Mouse (Mus musculus): ENCODE results near the gene Elmod1. TPM values are rescaled to one million over a fixed set of nuclear protein-coding genes. Genes with fewer than 3 reads are reported as not detected.
A peak's percentile ranks its signal among the peaks of the same experiment; 100 is the strongest.
"Not testable (repeated sequence)": the region's sequence is repeated elsewhere in the genome, so short reads cannot be mapped to it uniquely, and the experiment has no call there.

The Elmod1 gene
- total and polyA plus RNA-seq, 3 experiments, result not detected

- in situ Hi-C loops (cut with MboI; ENCODE audit: low pct_ligation_motif_present, low pct_unique_long_range_greater_than_20kb, low sequenced_read_pairs), result loop anchor here (10.0 kb wide), 1 partner anchor 340 kb away; no protein-coding TSS in a partner anchor
- Histone ChIP-seq H3K79me2 (replicated peaks; ENCODE audit: control insufficient read depth, extremely low read depth, insufficient read depth, poor library complexity, severe bottlenecking) (no peaks in the 10 kb centered on the region), H3K4me2 (ENCODE audit: insufficient read depth, low read depth, poor library complexity, severe bottlenecking) (no peak overlapping the region), H3K36me3 (replicated peaks in 1 of 2; ENCODE audit: control insufficient read depth in 1 of 2, insufficient read depth in 1 of 2, low read length in 1 of 2) (no peaks in the 10 kb centered on the region), H3K9ac (ENCODE audit: insufficient read depth, low read depth) (no peak overlapping the region), H3K4me1 (ENCODE audit: control insufficient read depth in 1 of 2, insufficient read depth in 2 of 2) (no peaks in the 10 kb centered on the region), H3K27ac (ENCODE audit: insufficient read depth, low read depth) (no peak overlapping the region), H3K9me3 (replicated peaks; ENCODE audit: low read length) (no peaks in the 10 kb centered on the region), H3K27me3 (replicated peaks) (no peaks in the 10 kb centered on the region), H3K4me3 (replicated peaks in 1 of 3; ENCODE audit: low read depth in 2 of 3, low read length in 2 of 3, poor library complexity in 1 of 3) (no peak overlapping the region)
- dilution Hi-C loops (cut with MboI; ENCODE audit: extremely low pct_ligation_motif_present, extremely low pct_unique_long_range_greater_than_20kb, low sequenced_read_pairs), result no loop called here
- no peak for TF ChIP-seq TCF12 (IDR thresholded peaks at IDR 0.05; ENCODE audit: low read depth, low read length)
- no peak for TF ChIP-seq TBP (conservative IDR thresholded peaks at IDR 0.05; ENCODE audit: low read depth, low read length)
- TF ChIP-seq GABPA (IDR thresholded peaks at IDR 0.05; ENCODE audit: insufficient replicate concordance, low read depth, low read length), result no peak
- no peak for TF ChIP-seq JUND (conservative IDR thresholded peaks at IDR 0.05; ENCODE audit: low read depth, low read length)
- TF ChIP-seq KAT2A (IDR thresholded peaks at IDR 0.05; ENCODE audit: insufficient replicate concordance, low read length), result no peak
- TF ChIP-seq RAD21 (IDR thresholded peaks at IDR 0.05; ENCODE audit: low read depth, low read length), result peak; percentile 38
- TF ChIP-seq SMC3 (IDR thresholded peaks at IDR 0.05; ENCODE audit: low read depth, low read length), result peak; percentile 26
- TF ChIP-seq CTCF (conservative IDR thresholded peaks at IDR 0.05 in 1 of 2, IDR thresholded peaks at IDR 0.05 in 1 of 2; ENCODE audit: low read depth in 2 of 2, low read length in 2 of 2), result peak in 1 of 2 experiments; percentile 44; a peak in 2 of 4 replicates
- no peak for DNase-seq (ENCODE audit: extremely low read depth)
These were observed 19.4 kb upstream of the Elmod1 start for GRCm38 (mm10) chr9:53994528-53994927.

GRCm38 (mm10) chr9:53992567-53992966, 17.5 kb upstream of the Elmod1 start:
- H3K27me3 ChIP-seq (replicated peaks); H3K4me1 ChIP-seq (ENCODE audit: control insufficient read depth in 1 of 2, insufficient read depth in 2 of 2); H3K79me2 ChIP-seq (replicated peaks; ENCODE audit: control insufficient read depth, extremely low read depth, insufficient read depth, poor library complexity, severe bottlenecking); H3K9ac ChIP-seq (ENCODE audit: insufficient read depth, low read depth); H3K27ac ChIP-seq (ENCODE audit: insufficient read depth, low read depth); H3K4me3 ChIP-seq (replicated peaks in 1 of 3; ENCODE audit: low read depth in 2 of 3, low read length in 2 of 3, poor library complexity in 1 of 3); H3K9me3 ChIP-seq (replicated peaks; ENCODE audit: low read length); DNase-seq (ENCODE audit: extremely low read depth); H3K36me3 ChIP-seq (replicated peaks in 1 of 2; ENCODE audit: control insufficient read depth in 1 of 2, insufficient read depth in 1 of 2, low read length in 1 of 2); dilution Hi-C loops (cut with MboI; ENCODE audit: extremely low pct_ligation_motif_present, extremely low pct_unique_long_range_greater_than_20kb, low sequenced_read_pairs); H3K4me2 ChIP-seq (ENCODE audit: insufficient read depth, low read depth, poor library complexity, severe bottlenecking): not testable (repeated sequence)
- in situ Hi-C loops (cut with MboI; ENCODE audit: low pct_ligation_motif_present, low pct_unique_long_range_greater_than_20kb, low sequenced_read_pairs), result loop anchor here (10.0 kb wide), 1 partner anchor 342 kb away; no protein-coding TSS in a partner anchor

- no peak overlapping the region for H3K4me2 ChIP-seq (ENCODE audit: insufficient read depth, low read depth, poor library complexity, severe bottlenecking)
- H3K9ac ChIP-seq (ENCODE audit: insufficient read depth, low read depth), result no peak overlapping the region
- no peaks in the 10 kb centered on the region for H3K9me3 ChIP-seq (replicated peaks; ENCODE audit: low read length)
- no peaks in the 10 kb centered on the region for H3K4me1 ChIP-seq (ENCODE audit: control insufficient read depth in 1 of 2, insufficient read depth in 2 of 2)
- in situ Hi-C loops (cut with MboI; ENCODE audit: low pct_ligation_motif_present, low pct_unique_long_range_greater_than_20kb, low sequenced_read_pairs), result loop anchor here (10.0 kb wide), 1 partner anchor 344 kb away; no protein-coding TSS in a partner anchor
- no peak overlapping the region for H3K4me3 ChIP-seq (replicated peaks in 1 of 3; ENCODE audit: low read depth in 2 of 3, low read length in 2 of 3, poor library complexity in 1 of 3)
- H3K79me2 ChIP-seq (replicated peaks; ENCODE audit: control insufficient read depth, extremely low read depth, insufficient read depth, poor library complexity, severe bottlenecking), result no peaks in the 10 kb centered on the region
- dilution Hi-C loops (cut with MboI; ENCODE audit: extremely low pct_ligation_motif_present, extremely low pct_unique_long_range_greater_than_20kb, low sequenced_read_pairs), result no loop called here
- DNase-seq (ENCODE audit: extremely low read depth), result peak; percentile 56
- H3K36me3 ChIP-seq (replicated peaks in 1 of 2; ENCODE audit: control insufficient read depth in 1 of 2, insufficient read depth in 1 of 2, low read length in 1 of 2), result no peaks in the 10 kb centered on the region
- no peak overlapping the region for H3K27ac ChIP-seq (ENCODE audit: insufficient read depth, low read depth)
- peak; percentile 96 for TF ChIP-seq RAD21 (IDR thresholded peaks at IDR 0.05; ENCODE audit: low read depth, low read length)
- TF ChIP-seq ZC3H11A (IDR thresholded peaks at IDR 0.05; ENCODE audit: low read depth, low read length), result peak; percentile 47
- peak in 1 of 2 experiments; percentile 91; a peak in 3 of 4 replicates for TF ChIP-seq CTCF (conservative IDR thresholded peaks at IDR 0.05 in 1 of 2, IDR thresholded peaks at IDR 0.05 in 1 of 2; ENCODE audit: low read depth in 2 of 2, low read length in 2 of 2)
- no peak for TF ChIP-seq ELF1 (IDR thresholded peaks at IDR 0.05; ENCODE audit: low read depth, low read length)
- 0 out of 2 replicates have a peak, but pooled peaks have one; percentile 33 for TF ChIP-seq MYC (IDR thresholded peaks at IDR 0.05; ENCODE audit: low read depth, low read length)
- peak; percentile 84 for TF ChIP-seq SMC3 (IDR thresholded peaks at IDR 0.05; ENCODE audit: low read depth, low read length)
- TF ChIP-seq CHD2 (IDR thresholded peaks at IDR 0.05; ENCODE audit: low read length), result no peak
- peaks cover 3% of the 10 kb centered on the region for H3K27me3 ChIP-seq (replicated peaks)
These were observed 15.8 kb upstream of the Elmod1 start for GRCm38 (mm10) chr9:53990921-53991320.
